Mouse (Mus musculus) macrophage (primary cell): ENCODE data around the gene Gprin1. TPM values are rescaled to one million over a fixed set of nuclear protein-coding genes. Genes with fewer than 3 reads are reported as not detected.
A peak's percentile ranks its signal among the peaks of the same experiment; 100 is the strongest.

Source experiments
- H3K27ac ChIP-seq: fragments of 350-480 bp; formaldehyde crosslinking; 2 replicates; pipeline ENCODE4 v1.9.0; 2021
- H3K36me3 ChIP-seq: fragments of 350-480 bp; formaldehyde crosslinking; 2 replicates; pipeline ENCODE4 v1.9.0; 2021; ENCODE audit errors: inconsistent target
- H3K4me3 ChIP-seq: fragments of 350-480 bp; formaldehyde crosslinking; 2 replicates; pipeline ENCODE4 v1.9.0; 2021; ENCODE audit errors: inconsistent target
- H3K79me2 ChIP-seq: fragments of 350-480 bp; formaldehyde crosslinking; 2 replicates; pipeline ENCODE4 v1.9.0; 2021; ENCODE audit errors: inconsistent target
- WGBS: methylation state at CpG from one replicate; pipeline ENCODE4 v1.1.7; 2026; ENCODE audit warnings: inconsistent platforms; ENCODE audit not compliant: missing documents; 5-methylcytosine and 5-hydroxymethylcytosine counted together
- polyA plus RNA-seq: library from polyadenylated mRNA; stranded (reverse); fragments of 250-400 nt; gene quantifications from 3 replicates; pipeline ENCODE4 v1.2.4, GENCODE M21; 2018; ENCODE audit warnings: inconsistent platforms

The Gprin1 gene
- polyA plus RNA-seq, 1 experiment from 2014 or later = not detected

DNA sequence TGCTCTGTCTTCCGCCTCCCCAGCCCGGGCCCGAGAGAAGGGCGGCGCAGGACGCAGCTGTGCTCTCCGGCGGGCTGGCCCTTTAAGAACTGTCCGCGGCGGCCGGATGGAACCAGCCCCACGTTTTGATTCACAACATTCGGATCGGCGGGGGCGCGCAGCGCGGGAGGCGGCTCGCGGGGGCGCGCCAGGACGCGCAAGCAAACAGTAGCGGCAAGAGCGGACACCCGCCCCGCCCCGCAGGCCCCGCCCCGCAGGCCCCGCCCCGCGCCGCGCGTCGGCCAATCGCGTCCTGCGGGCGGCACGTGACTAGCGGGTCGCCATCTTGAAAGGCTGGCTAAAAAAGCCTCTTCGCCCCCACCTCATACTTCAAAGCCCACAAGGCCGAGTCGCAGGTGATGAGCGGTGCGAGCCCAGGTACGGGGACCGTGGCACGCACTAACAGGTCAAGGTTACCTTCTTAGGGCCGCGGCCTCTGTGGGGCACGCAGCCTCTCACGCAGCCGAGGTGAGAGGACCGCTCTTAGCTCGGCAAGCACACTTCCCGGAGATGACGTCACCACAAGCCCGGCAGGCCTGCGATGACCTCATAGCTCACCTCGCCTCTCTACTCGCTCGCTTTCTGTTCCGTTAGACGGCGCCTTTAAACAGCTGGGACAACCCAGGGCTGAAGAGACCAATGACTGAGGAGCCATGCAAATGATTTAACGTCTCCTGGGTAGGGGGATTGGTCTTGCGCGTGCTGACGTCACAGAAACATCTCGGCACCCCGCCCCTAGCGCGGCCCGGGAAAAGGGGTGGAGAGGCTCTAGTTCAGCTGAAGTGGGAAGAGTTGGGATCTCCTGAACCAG, 61.9 kb downstream of the Gprin1 start:
- H3K36me3 ChIP-seq = peaks cover 15% of the 10 kb centered on the region
- peak overlapping the region; percentile 79 for H3K27ac ChIP-seq
- peaks cover 85% of the 10 kb centered on the region for H3K79me2 ChIP-seq
- under 1% methylated on average over 62 of the region's 82 CpGs for WGBS
- H3K4me3 ChIP-seq = peak overlapping the region; percentile 50

DNA sequence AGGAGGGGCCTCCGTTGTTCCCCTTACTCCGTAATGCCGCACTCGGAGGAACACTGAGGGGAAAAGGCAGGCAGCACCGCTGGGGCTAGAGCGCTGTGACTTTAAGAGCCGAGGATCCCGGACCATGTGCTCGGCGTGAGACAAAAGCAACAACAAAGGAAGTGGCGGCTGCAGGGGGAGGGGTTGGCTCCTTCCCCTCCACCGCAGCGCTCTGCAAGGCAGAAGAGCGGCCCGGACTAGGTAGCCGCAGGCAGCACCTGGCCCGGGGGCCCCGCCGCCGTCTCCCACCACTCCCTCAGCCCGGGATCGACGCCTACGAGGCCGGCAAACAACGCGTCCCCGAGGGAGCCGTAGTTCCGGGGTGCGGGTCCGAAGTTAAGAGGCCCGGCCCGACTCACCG, 62.6 kb downstream of the Gprin1 start:
- peak overlapping the region; percentile 50 for H3K4me3 ChIP-seq
- peaks cover 22% of the 10 kb centered on the region for H3K36me3 ChIP-seq
- peaks cover 78% of the 10 kb centered on the region for H3K79me2 ChIP-seq
- 2% methylated on average over 34 of the region's 35 CpGs for WGBS
- H3K27ac ChIP-seq = peak overlapping the region; percentile 19; the same call in 1 of the 2 replicates

Other genes starting within 250 kb of the Gprin1 start
- 2.8 to 7.0 TPM (median 4.7 TPM) in 3 replicates for gene Simc1, start 246.1 kb downstream of the Gprin1 start, polyA plus RNA-seq
- gene 4833439L19Rik, start 184.4 kb downstream of the Gprin1 start, polyA plus RNA-seq = 57.4 to 59.9 TPM (median 57.6 TPM) in 3 replicates
- 9.2 to 23.9 TPM (median 19.0 TPM) in 3 replicates for gene Arl10, start 174.9 kb downstream of the Gprin1 start, polyA plus RNA-seq
- 17.0 to 43.5 TPM (median 34.3 TPM) in 3 replicates for gene Nop16, start 159.8 kb downstream of the Gprin1 start, polyA plus RNA-seq
- gene Higd2a, start 159.7 kb downstream of the Gprin1 start, polyA plus RNA-seq = 73.7 to 134 TPM (median 97.0 TPM) in 3 replicates
- 24.7 to 63.7 TPM (median 59.0 TPM) in 3 replicates for gene Cltb, start 138.5 kb downstream of the Gprin1 start, polyA plus RNA-seq
- 29.7 to 65.4 TPM (median 34.7 TPM) in 3 replicates for gene Faf2, start 128.1 kb downstream of the Gprin1 start, polyA plus RNA-seq
- gene Rnf44, start 56.0 kb downstream of the Gprin1 start, polyA plus RNA-seq = 62.2 to 71.1 TPM (median 68.0 TPM) in 3 replicates
- not detected in 3 replicates for gene Cdhr2, start 48.4 kb downstream of the Gprin1 start, polyA plus RNA-seq
- gene Sncb, start 16.7 kb upstream of the Gprin1 start, polyA plus RNA-seq = not detected in 3 replicates
- gene Eif4e1b, start 34.1 kb upstream of the Gprin1 start, polyA plus RNA-seq = not detected in 3 replicates
- 17.2 to 33.2 TPM (median 27.1 TPM) in 3 replicates for gene Tspan17, start 39.5 kb upstream of the Gprin1 start, polyA plus RNA-seq
- 0.41 to 1.7 TPM (median 0.75 TPM) in 3 replicates for gene Unc5a, start 199.5 kb upstream of the Gprin1 start, polyA plus RNA-seq